Mouse (Mus musculus): Measurements from ENCODE around the gene Slc10a7.
"Not testable (repeated sequence)": the region's sequence is repeated elsewhere in the genome, so short reads cannot be mapped to it uniquely, and the experiment has no call there.

DNA sequence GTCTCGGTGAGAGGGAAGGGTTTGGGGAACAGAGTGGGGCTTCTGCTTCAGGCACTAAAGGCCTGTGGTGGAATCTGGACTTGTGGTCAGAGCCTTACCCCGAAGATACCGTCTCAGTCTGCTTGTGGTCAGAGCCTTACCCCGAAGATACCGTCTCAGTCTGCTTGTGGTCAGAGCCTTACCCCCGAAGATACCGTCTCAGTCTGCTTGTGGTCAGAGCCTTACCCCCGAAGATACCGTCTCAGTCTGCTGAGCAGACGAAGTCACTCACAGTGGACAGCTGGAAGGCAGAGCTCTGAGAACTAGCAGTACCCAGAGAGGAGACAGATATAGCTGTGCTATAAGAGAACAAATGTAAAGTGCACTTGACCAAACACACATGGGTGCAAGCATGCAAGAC is 208.0 kb downstream of the Slc10a7 start:
- not testable (repeated sequence) for TF ChIP-seq POLR2A (IDR thresholded peaks at IDR 0.05; ENCODE audit: borderline replicate concordance, control insufficient read depth, low read depth, low read length); CTCF (IDR thresholded peaks at IDR 0.05; ENCODE audit: control insufficient read depth, insufficient read depth, low read length)
